Mouse (Mus musculus): ENCODE results near the gene Rasd2. TPM values are rescaled to one million over a fixed set of nuclear protein-coding genes. Genes with fewer than 3 reads are reported as not detected.

The Rasd2 gene
- polyA plus RNA-seq (2014; fragmentation: Nextera tagmentation; extraction: Ambion mirVana), result 0.05 TPM in 1 of 2 replicates, not detected in the other

- Histone ChIP-seq H3K36me3 (ENCODE audit: control insufficient read depth, insufficient read depth, low read length) (no peaks in the 10 kb centered on the region), H3K27ac (ENCODE audit: low read depth, low read length) (no peak within 1 kb of the TSS), H3K4me3 (ENCODE audit: low read depth, low read length) (peak within 1 kb of the TSS; percentile 51), H3K4me1 (replicated peaks; ENCODE audit: control insufficient read depth, insufficient read depth, low read length) (no peaks in the 10 kb centered on the region; the same call in none of the 2 replicates), H3K27me3 (replicated peaks; ENCODE audit: control insufficient read depth, insufficient read depth, low read length) (peaks cover 64% of the 10 kb centered on the region), H3K9me3 (ENCODE audit: control insufficient read depth, low read length) (no peaks in the 10 kb centered on the region), H3K9ac (ENCODE audit: low read depth, low read length) (0 out of 2 replicates have a peak within 1 kb of the TSS, but pooled peaks have one; percentile 30), H3K4me2 (peak within 1 kb of the TSS; percentile 93)
- 2% methylated on average over 42 of the region's 42 CpGs for WGBS
- 0 out of 2 replicates have a peak, but pooled peaks have one; percentile 0 for ATAC-seq (replicated peaks; ENCODE audit: low FRiP score)
- no peak for DNase-seq (ENCODE audit: low spot score)
Observed at GRCm38 (mm10) chr8:75213686-75214085, at the start of gene Rasd2. Rasd2 (plus strand) TSS chr8:75213944.

GRCm38 (mm10) chr8:75169363-75169762 lies 44.4 kb upstream of the Rasd2 start:
- DNase-seq (ENCODE audit: low spot score) (no peak), ATAC-seq (replicated peaks; ENCODE audit: low FRiP score) (no peak)
- Histone ChIP-seq H3K27ac (ENCODE audit: low read depth, low read length) (no peak overlapping the region), H3K9me3 (ENCODE audit: control insufficient read depth, low read length) (no peaks in the 10 kb centered on the region), H3K36me3 (ENCODE audit: control insufficient read depth, insufficient read depth, low read length) (no peaks in the 10 kb centered on the region), H3K4me1 (replicated peaks; ENCODE audit: control insufficient read depth, insufficient read depth, low read length) (no peaks in the 10 kb centered on the region), H3K4me3 (ENCODE audit: low read depth, low read length) (no peak overlapping the region), H3K4me2 (no peak overlapping the region), H3K9ac (ENCODE audit: low read depth, low read length) (no peak overlapping the region), H3K27me3 (replicated peaks; ENCODE audit: control insufficient read depth, insufficient read depth, low read length) (no peaks in the 10 kb centered on the region)
- WGBS, result 78% methylated on average over 5 of the region's 5 CpGs

- no peak for DNase-seq (ENCODE audit: low spot score)
- Histone ChIP-seq H3K36me3 (ENCODE audit: control insufficient read depth, insufficient read depth, low read length) (no peaks in the 10 kb centered on the region), H3K9ac (ENCODE audit: low read depth, low read length) (no peak overlapping the region), H3K4me2 (no peak overlapping the region), H3K9me3 (ENCODE audit: control insufficient read depth, low read length) (no peaks in the 10 kb centered on the region), H3K4me1 (replicated peaks; ENCODE audit: control insufficient read depth, insufficient read depth, low read length) (no peaks in the 10 kb centered on the region), H3K27me3 (replicated peaks; ENCODE audit: control insufficient read depth, insufficient read depth, low read length) (no peaks in the 10 kb centered on the region), H3K4me3 (ENCODE audit: low read depth, low read length) (no peak overlapping the region), H3K27ac (ENCODE audit: low read depth, low read length) (no peak overlapping the region)
- 72% methylated on average over 6 of the region's 6 CpGs for WGBS
- no peak for ATAC-seq (replicated peaks; ENCODE audit: low FRiP score)
Observed at GRCm38 (mm10) chr8:75172009-75172685, 41.6 kb upstream of the Rasd2 start.

GRCm38 (mm10) chr8:75193022-75193421 lies 20.7 kb upstream of the Rasd2 start:
- H3K4me3 ChIP-seq (ENCODE audit: low read depth, low read length), result no peak overlapping the region
- no peaks in the 10 kb centered on the region for H3K27me3 ChIP-seq (replicated peaks; ENCODE audit: control insufficient read depth, insufficient read depth, low read length)
- no peaks in the 10 kb centered on the region for H3K9me3 ChIP-seq (ENCODE audit: control insufficient read depth, low read length)
- no peak overlapping the region for H3K9ac ChIP-seq (ENCODE audit: low read depth, low read length)
- DNase-seq (ENCODE audit: low spot score) (no peak), ATAC-seq (replicated peaks; ENCODE audit: low FRiP score) (no peak)
- no peaks in the 10 kb centered on the region for H3K36me3 ChIP-seq (ENCODE audit: control insufficient read depth, insufficient read depth, low read length)
- H3K27ac ChIP-seq (ENCODE audit: low read depth, low read length), result no peak overlapping the region
- H3K4me2 ChIP-seq, result no peak overlapping the region
- no peaks in the 10 kb centered on the region for H3K4me1 ChIP-seq (replicated peaks; ENCODE audit: control insufficient read depth, insufficient read depth, low read length)
- 57% methylated on average over 3 of the region's 3 CpGs for WGBS

- no peak for DNase-seq (ENCODE audit: low spot score)
- 38% methylated on average over 4 of the region's 4 CpGs for WGBS
- Histone ChIP-seq H3K27ac (ENCODE audit: low read depth, low read length) (no peak overlapping the region), H3K9me3 (ENCODE audit: control insufficient read depth, low read length) (no peaks in the 10 kb centered on the region), H3K9ac (ENCODE audit: low read depth, low read length) (no peak overlapping the region), H3K4me3 (ENCODE audit: low read depth, low read length) (no peak overlapping the region), H3K27me3 (replicated peaks; ENCODE audit: control insufficient read depth, insufficient read depth, low read length) (no peaks in the 10 kb centered on the region), H3K4me1 (replicated peaks; ENCODE audit: control insufficient read depth, insufficient read depth, low read length) (no peaks in the 10 kb centered on the region), H3K36me3 (ENCODE audit: control insufficient read depth, insufficient read depth, low read length) (no peaks in the 10 kb centered on the region), H3K4me2 (no peak overlapping the region)
- no peak for ATAC-seq (replicated peaks; ENCODE audit: low FRiP score)
Observed at GRCm38 (mm10) chr8:75194473-75195071, 19.2 kb upstream of the Rasd2 start.

- no peaks in the 10 kb centered on the region for H3K9me3 ChIP-seq (ENCODE audit: control insufficient read depth, low read length)
- no peaks in the 10 kb centered on the region for H3K36me3 ChIP-seq (ENCODE audit: control insufficient read depth, insufficient read depth, low read length)
- H3K4me1 ChIP-seq (replicated peaks; ENCODE audit: control insufficient read depth, insufficient read depth, low read length), result no peaks in the 10 kb centered on the region
- H3K4me2 ChIP-seq, result no peak overlapping the region
- 80% methylated on average over 3 of the region's 3 CpGs for WGBS
- ATAC-seq (replicated peaks; ENCODE audit: low FRiP score) (no peak), DNase-seq (ENCODE audit: low spot score) (no peak)
- no peak overlapping the region for H3K4me3 ChIP-seq (ENCODE audit: low read depth, low read length)
- H3K27ac ChIP-seq (ENCODE audit: low read depth, low read length), result no peak overlapping the region
- no peak overlapping the region for H3K9ac ChIP-seq (ENCODE audit: low read depth, low read length)
- H3K27me3 ChIP-seq (replicated peaks; ENCODE audit: control insufficient read depth, insufficient read depth, low read length), result no peaks in the 10 kb centered on the region
Observed at GRCm38 (mm10) chr8:75197170-75197569, 16.6 kb upstream of the Rasd2 start.

- Histone ChIP-seq H3K9ac (ENCODE audit: low read depth, low read length) (no peak overlapping the region), H3K4me2 (no peak overlapping the region), H3K27me3 (replicated peaks; ENCODE audit: control insufficient read depth, insufficient read depth, low read length) (no peaks in the 10 kb centered on the region), H3K36me3 (ENCODE audit: control insufficient read depth, insufficient read depth, low read length) (no peaks in the 10 kb centered on the region), H3K4me1 (replicated peaks; ENCODE audit: control insufficient read depth, insufficient read depth, low read length) (no peaks in the 10 kb centered on the region), H3K9me3 (ENCODE audit: control insufficient read depth, low read length) (no peaks in the 10 kb centered on the region), H3K4me3 (ENCODE audit: low read depth, low read length) (no peak overlapping the region), H3K27ac (ENCODE audit: low read depth, low read length) (no peak overlapping the region)
- 58% methylated on average over 4 of the region's 4 CpGs for WGBS
- no peak for DNase-seq (ENCODE audit: low spot score)
- no peak for ATAC-seq (replicated peaks; ENCODE audit: low FRiP score)
Observed at GRCm38 (mm10) chr8:75197862-75198261, 15.9 kb upstream of the Rasd2 start.

- no peak overlapping the region for H3K4me2 ChIP-seq
- H3K36me3 ChIP-seq (ENCODE audit: control insufficient read depth, insufficient read depth, low read length), result no peaks in the 10 kb centered on the region
- H3K27ac ChIP-seq (ENCODE audit: low read depth, low read length), result no peak overlapping the region
- H3K9me3 ChIP-seq (ENCODE audit: control insufficient read depth, low read length), result no peaks in the 10 kb centered on the region
- H3K27me3 ChIP-seq (replicated peaks; ENCODE audit: control insufficient read depth, insufficient read depth, low read length), result no peaks in the 10 kb centered on the region
- no peak overlapping the region for H3K9ac ChIP-seq (ENCODE audit: low read depth, low read length)
- ATAC-seq (replicated peaks; ENCODE audit: low FRiP score) (no peak), DNase-seq (ENCODE audit: low spot score) (no peak)
- H3K4me3 ChIP-seq (ENCODE audit: low read depth, low read length), result no peak overlapping the region
- H3K4me1 ChIP-seq (replicated peaks; ENCODE audit: control insufficient read depth, insufficient read depth, low read length), result no peaks in the 10 kb centered on the region
Observed at GRCm38 (mm10) chr8:75198300-75198699, 15.4 kb upstream of the Rasd2 start.
